Mouse (Mus musculus) brown adipose tissue, adult 24 weeks (tissue): ENCODE results near the gene Icos. TPM values are rescaled to one million over a fixed set of nuclear protein-coding genes. Genes with fewer than 3 reads are reported as not detected.

Experiments
- H3K27ac ChIP-seq: fragments of 200-500 bp; replicated peaks from 2 replicates; pipeline ENCODE4 v1.5.1; 2012; ENCODE audit warnings: low read depth, mild to moderate bottlenecking, low read length
- H3K4me1 ChIP-seq: fragments of 200-500 bp; 2 replicates; pipeline ENCODE4 v1.6.1; 2012; ENCODE audit warnings: low read length, mixed read lengths; ENCODE audit not compliant: control insufficient read depth, insufficient read depth, insufficient read length
- H3K4me3 ChIP-seq: fragments of 200-500 bp; 2 replicates; pipeline ENCODE4 v1.5.1; 2012; ENCODE audit warnings: low read depth, mild to moderate bottlenecking, low read length, moderate library complexity; ENCODE audit not compliant: insufficient read depth
- polyA plus RNA-seq: library from polyadenylated mRNA; stranded (reverse); fragments of >200 nt; gene quantifications from 2 replicates; pipeline ENCODE4 v1.2.4, GENCODE M21; 2012; ENCODE audit not compliant: missing spikeins, insufficient read depth, insufficient read length

Icos gene
- not detected in 2 replicates for polyA plus RNA-seq

DNA sequence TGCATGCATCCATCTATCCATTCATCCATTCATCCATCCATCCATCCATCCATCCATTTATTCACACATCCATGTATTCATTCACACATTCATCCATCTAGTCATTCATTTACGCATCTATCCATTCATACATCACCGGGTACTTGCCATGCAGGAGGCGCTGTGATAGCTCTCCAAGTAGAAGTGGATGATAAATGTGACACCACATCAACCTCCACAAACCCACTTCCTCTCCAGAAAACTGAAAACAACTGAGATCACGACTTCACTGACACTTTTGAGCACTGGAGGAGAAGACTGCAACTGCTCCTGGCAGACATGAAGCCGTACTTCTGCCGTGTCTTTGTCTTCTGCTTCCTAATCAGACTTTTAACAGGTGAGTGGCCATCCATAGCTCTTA lies at the start of gene Icos:
TSS of gene Icos (plus strand) at position 287 of the 400 bp plus-strand sequence.
- Histone ChIP-seq H3K4me1 (no peaks in the 10 kb centered on the region), H3K27ac (no peak within 1 kb of the TSS), H3K4me3 (no peak within 1 kb of the TSS)

DNA sequence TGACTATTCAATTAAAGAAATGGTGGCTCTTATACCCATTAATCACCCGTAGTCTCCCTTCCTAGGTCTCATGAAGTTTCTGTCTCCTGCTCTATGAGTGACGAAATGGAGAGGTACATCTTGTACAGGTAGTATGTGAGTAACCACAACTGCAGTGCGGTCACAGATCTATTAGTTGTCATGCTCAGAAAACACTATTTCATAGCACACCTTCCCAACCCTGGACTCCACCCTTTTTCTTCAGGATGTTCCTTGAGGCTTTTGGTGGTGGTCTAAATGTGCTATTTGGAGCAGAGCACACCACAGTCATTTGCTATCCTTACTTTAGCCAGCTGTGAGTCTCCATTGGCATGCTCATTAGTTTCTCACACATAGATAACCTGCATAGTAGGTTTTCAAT lies 48.7 kb upstream of the Icos start:
- Histone ChIP-seq H3K4me3 (no peak overlapping the region), H3K4me1 (no peaks in the 10 kb centered on the region)

DNA sequence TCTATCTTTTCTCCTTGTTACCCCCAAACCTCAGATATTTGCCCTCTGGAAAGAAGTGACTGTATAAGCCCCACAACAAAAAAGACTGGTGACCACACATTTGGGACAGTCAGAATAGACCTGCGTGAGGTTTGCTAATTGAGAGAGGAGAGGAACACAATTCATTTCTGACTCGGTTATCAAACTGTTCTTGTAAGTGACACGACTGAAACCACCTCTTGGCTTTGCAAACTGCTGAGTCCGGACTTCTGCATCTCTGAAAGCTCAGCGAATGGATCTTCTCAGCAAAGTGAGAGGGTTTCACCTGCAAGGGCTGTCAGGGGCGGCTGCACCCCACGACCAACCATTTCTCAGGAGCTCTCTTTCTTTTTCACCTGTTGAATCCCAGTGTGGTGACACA lies 47.3 kb upstream of the Icos start:
- H3K27ac ChIP-seq: no peak overlapping the region

More for the DNA sequence above, 48.7 kb upstream of the Icos start:
- no peak overlapping the region for H3K27ac ChIP-seq

DNA sequence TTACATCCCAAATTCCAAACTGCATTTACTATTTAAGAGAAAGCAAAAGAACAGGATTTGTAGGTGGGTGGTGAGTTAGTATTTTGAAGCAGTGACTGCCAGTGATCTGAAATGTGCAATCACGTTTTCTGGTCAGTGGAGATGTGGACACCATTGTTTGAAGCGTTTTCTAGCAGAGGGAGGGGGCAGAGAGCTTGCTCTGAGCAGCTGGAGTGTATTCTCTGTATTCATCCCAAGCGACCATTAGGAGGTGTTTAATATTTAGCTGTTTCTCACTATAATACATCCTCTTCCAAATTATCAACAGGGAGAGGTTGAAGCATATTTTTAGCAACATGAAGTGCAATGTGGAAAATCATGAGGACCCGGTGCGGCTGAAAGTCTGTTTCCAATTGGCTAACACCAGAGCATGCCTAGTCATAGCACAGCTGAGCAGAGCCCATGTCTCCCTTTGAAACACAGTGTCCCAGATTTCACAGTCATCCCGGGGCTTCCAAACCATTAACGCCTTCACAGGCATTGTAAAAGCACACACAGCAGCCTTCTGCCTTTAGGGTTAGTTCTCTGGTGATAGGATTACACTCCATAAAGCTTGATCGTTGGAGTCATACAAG lies 41.7 kb upstream of the Icos start:
- H3K27ac ChIP-seq: no peak overlapping the region

More for the DNA sequence above, 47.3 kb upstream of the Icos start:
- Histone ChIP-seq H3K4me3 (no peak overlapping the region), H3K4me1 (no peaks in the 10 kb centered on the region)

DNA sequence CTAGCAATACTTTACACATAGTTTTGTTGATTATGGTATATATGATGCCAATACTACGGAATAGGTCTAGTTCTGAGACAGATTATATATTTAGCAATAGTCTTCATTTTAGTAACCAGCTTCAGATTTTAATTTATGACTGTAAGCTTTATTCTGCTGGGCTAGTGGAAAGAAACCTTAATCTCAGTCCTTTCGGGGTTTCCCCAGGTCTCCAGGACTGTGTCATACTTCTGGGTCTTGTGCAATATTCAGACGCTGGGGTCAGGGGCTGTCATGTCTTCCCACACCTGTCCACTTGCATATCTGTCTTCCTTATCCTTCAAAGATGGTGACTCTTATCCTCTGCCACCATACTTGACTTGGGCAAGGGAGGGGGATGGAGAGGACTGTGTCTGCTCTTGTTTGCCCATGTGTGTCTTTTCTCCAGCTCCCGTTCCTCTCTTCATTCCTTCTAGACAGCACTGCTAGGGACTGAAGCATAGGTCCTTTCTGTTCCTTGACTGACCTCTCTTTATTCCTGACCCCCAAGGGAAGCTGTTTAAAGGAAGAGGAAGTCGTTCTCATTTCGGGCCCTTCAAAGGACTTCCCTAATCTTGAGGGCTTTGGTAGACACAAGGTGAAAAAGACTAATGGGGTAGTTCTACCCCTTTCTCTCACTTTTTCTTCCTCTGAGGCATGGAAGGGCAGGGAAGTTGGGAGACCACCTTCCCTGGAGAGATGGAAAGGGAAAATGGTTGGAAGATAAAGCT lies 40.6 kb upstream of the Icos start:
- no peak overlapping the region for H3K27ac ChIP-seq
- H3K4me1 ChIP-seq: no peaks in the 10 kb centered on the region
- no peak overlapping the region for H3K4me3 ChIP-seq

More for the DNA sequence above, 41.7 kb upstream of the Icos start:
- Histone ChIP-seq H3K4me3 (no peak overlapping the region), H3K4me1 (no peaks in the 10 kb centered on the region)

DNA sequence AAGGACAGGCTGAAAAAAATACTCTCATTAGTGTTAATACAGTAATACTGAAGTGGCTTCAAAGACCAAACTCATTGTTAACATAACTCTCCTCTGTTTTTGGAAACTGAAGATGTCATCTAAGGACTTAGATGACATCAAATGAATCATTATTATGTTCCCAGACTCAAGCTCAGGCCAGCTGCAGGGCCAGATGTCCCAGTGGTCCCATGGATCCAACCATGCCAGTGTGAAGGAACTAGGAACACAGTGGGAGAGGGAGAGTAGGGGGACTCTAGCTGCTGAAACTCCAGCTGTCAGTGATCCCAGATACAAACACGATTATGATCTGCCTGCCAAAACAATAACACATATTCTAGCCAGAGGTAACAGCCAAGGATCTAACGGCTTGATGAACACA lies 39.5 kb upstream of the Icos start:
- H3K27ac ChIP-seq: no peak overlapping the region
- H3K4me3 ChIP-seq: no peak overlapping the region
- no peaks in the 10 kb centered on the region for H3K4me1 ChIP-seq

DNA sequence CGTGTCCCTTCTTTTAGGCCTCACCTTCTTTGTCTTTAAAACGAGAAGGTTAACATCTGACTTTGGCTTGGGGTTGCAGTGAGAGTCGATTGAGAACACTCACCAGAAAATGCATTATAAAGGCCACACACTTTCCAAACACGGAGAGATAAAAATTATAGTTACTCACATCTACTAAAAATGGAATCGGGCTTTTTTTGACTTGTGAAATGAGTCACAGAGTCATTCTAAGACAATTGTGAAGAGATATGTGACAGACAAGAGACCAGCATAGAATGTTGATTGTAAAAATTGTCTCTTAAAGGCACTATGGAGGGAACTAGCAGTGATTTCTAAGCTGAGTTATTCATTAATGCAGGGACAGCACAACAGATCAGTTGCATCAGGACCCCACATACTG lies 38.8 kb upstream of the Icos start:
- Histone ChIP-seq H3K4me3 (no peak overlapping the region), H3K4me1 (no peaks in the 10 kb centered on the region), H3K27ac (no peak overlapping the region)

DNA sequence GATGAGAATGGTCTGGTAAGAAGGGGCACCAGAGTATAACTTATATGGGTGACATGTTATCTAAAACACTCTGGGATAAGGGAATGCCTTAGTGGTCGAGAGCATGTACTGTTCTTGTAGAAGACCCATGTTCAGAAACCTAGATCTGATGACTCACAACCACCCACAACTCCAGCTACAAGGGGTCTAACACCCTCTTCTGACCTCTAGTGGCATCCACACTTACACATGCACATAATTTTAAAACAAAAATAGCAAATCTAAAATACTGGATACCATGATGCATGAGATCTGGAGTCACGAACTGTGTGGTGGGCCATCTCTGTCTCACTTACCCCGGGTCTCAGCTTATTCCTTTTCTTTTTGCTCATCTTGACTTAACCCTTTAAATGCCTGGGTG lies 37.7 kb upstream of the Icos start:
- H3K4me3 ChIP-seq: no peak overlapping the region
- H3K4me1 ChIP-seq: no peaks in the 10 kb centered on the region
- peak overlapping the region; percentile 38 for H3K27ac ChIP-seq

DNA sequence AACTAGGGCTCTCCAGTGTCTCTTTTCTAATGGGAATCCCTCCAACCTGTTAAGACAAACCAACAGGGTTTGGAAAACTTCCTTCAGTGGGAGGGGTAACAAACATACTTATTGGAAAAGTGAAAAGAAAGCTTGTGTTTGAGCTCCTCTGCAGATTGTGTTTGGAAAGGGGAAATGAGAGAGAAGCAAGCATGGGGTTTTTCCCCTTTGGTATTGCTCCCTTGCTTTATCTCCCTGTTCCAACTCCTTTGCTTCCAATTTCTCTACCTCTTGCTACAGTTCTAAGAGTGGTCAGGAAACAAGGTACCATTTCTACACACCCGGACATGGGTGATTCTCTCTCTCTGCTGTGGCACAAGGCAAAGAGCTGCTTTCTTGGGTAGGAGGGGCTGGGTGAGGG lies 37.1 kb upstream of the Icos start:
- Histone ChIP-seq H3K4me3 (no peak overlapping the region), H3K4me1 (no peaks in the 10 kb centered on the region), H3K27ac (peak overlapping the region; percentile 63)

DNA sequence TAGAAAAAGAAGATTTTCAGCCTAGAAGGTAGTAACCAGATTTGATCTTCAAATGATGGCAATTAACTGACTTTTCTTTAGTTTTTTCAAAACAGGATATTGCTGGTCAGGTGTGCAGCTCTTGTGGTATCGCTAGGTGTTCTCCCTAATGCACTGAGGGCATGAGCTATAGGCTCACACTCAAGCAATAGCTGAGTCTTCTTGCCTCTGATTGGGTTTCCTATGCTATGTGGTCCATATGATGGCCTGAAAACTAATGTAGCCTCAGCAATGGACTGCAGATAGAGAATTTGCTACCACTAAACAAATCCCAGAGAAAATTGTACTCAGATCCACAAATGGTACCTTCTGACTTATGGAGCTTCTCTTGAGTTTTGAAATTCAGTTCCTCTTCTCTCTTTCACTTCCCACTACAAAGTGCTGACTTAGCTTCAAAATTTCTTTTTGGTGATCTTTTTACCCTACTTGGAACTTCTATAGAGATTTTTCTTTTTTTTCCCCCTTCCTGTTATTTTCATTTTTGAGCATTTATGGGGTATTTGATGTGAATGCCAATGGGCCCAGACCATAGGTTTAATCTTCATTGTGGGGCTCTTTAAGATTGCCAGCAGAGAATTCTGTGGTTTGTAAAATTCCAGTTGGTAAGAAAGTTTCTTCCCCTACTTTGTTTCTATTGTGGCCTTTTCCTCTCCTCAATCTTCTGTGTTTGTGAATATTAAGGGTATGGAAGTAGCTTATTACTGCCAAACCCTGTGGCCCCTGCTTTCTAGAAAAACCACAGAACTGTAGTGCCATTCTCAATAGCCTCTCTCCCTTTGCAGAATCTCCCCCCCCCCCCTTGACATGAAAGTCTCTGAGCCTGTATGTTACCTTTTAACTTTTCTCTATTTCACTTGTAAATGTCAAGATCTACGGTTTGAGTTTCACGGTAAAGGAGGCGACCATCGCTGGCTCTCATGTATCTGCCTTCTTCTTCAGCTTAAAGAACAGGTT lies 36.4 kb upstream of the Icos start:
- Histone ChIP-seq H3K4me1 (no peaks in the 10 kb centered on the region), H3K4me3 (no peak overlapping the region), H3K27ac (peak overlapping the region; percentile 80)

DNA sequence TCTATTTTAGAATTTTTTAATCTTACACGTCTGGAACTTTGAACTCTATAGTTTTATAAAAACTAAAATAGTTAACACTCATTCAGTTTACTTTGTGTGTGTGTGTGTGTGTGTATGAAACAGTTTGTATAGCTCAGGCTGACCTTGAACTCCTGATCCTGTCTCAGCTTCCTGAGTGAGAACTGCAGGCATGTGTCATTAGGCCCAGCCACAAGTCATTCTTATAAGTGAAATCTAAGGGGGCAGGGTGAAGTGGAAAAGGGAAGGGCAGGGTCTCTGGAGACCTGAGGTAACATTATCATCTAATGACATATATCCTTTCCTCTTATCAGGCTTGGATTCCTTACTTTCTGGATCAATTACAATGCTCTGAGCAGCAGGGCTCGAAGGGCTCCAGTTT lies 34.8 kb upstream of the Icos start:
- Histone ChIP-seq H3K27ac (no peak overlapping the region), H3K4me1 (no peaks in the 10 kb centered on the region), H3K4me3 (no peak overlapping the region)

DNA sequence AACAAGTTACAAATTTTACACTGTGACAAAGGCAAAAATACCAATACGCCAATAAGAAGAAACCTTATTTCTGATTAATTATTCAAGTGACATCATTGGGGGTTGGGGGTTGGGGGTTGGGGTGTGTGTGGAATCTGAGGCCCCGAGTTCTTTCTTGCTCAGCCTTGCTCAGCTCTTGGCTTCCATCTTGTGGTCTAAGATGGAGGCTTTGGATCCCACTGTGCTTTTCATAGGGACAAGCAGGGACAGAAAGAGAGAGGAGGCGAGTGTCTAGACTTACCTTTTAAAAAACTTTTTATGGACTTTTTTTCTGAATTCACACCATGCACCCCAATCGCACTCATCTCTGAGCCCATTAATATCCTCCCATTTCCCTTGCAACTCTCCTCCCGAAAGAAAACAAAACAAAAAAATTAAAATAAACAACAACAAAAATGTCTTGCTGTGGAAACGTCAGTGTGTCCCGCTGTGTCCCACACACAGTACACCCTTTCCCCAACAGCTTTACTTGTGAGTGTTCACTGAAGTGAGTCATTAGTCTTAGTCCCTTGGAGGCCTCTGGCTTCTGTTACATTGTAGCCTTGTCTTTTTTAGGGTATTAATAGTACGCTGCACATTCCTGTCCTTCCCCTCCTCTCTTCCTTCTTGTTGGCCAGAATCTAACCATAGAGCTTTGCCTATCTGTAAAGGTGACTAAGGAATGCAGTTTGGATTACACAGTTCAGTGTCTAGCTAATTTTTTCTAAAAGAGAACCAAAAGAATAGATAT lies 31.9 kb upstream of the Icos start:
- Histone ChIP-seq H3K4me3 (no peak overlapping the region), H3K4me1 (no peaks in the 10 kb centered on the region), H3K27ac (no peak overlapping the region)

DNA sequence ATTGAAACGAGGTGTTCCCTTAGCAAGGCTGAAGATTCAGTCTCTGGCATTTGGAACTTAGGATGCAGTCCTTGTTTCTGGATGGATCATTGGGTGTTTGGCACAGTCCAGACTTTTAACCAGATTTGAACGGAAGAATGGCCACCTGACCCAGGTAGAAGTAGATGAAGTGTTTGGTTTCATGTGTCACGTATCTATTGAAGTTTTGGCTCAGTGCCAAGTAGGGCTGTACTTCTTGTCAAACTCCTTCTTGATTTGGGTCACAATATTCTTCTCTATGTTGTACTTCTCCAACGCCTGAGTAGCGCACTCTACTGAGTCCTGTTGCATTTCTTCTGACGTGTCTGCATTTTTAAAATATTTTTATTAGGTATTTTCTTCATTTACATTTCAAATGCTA lies 29.6 kb upstream of the Icos start:
- no peak overlapping the region for H3K27ac ChIP-seq
- H3K4me1 ChIP-seq: no peaks in the 10 kb centered on the region
- no peak overlapping the region for H3K4me3 ChIP-seq

DNA sequence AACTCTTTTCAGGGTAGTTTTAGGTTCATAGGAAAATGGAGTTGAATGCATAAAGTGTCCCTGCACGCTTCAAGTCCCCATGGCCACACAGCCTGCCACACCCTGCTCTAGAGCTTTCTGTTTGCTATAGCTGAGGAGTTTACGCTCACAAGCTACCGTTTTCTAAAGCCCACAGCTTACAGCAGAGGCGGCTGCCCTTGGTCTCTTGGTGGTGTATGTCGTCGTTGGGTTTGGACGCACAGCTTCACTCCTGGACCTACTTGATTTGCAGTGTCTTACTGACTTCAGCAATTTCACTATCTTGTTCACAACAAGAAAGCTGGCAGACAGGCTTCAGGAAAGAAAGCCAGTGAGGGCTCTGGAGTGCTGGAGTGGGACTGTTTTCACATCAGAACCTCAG lies 24.8 kb upstream of the Icos start:
- no peaks in the 10 kb centered on the region for H3K4me1 ChIP-seq
- H3K27ac ChIP-seq: peak overlapping the region; percentile 84
- H3K4me3 ChIP-seq: no peak overlapping the region
